Comparison of ENCODE assay signal across 9 mouse cellular contexts in the genomic region with DNA sequence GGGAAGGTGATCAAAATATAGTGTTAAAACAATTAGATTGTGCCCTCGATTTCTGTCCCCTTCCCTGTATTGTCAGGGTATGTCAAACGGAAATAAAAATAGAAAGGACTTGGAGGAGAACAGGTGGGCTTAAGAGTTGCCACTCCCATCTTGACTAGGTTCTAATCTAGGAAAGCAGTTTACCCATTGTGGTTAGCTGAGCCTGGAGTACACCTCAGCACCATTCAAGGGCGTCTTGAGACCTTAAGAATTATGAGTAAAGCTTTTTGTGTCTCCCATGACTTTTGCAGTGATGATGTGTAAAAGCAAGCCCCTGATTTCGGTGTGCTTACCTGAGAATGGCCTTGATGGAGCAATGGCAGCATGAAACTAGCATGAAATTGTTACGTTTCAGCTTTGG. TPM values are rescaled to one million over a fixed set of nuclear protein-coding genes. Genes with fewer than 3 reads are reported as not detected.
A peak's percentile ranks its signal among the peaks of the same experiment; 100 is the strongest.
DNase-seq lines count a peak whose midpoint lies in the region; ATAC-seq and TF ChIP-seq lines count a peak whose summit lies in the region.
"Had no signal": no experiment of that assay in that cellular context is flagged by ENCODE, and none has a peak within 500 bp of the region (broad histone marks: within the 10 kb centered on the region; RNA-seq: fewer than 3 reads in every experiment).

No protein-coding gene starts in this region.

- peak overlapping the region; percentile 86 for H3K9ac ChIP-seq in hindbrain, embryonic 13.5 days
- H3K9ac ChIP-seq in midbrain, embryonic 11.5 days (ENCODE audit: low read length), result peak overlapping the region; percentile 31; the same call in 1 of the 2 replicates

- no peak for ATAC-seq in hindbrain, embryonic 13.5 days (ENCODE audit: low FRiP score)
- no peak for ATAC-seq in midbrain, embryonic 11.5 days (ENCODE audit: low FRiP score)
- ATAC-seq: CD4-positive, CD25-positive, alpha-beta regulatory T cell, adult 4 months had no signal

- no peaks in the 10 kb centered on the region for H3K9me3 ChIP-seq in heart, embryonic 10.5 days
- no peaks in the 10 kb centered on the region for H3K9me3 ChIP-seq in hindbrain, embryonic 13.5 days
- no peaks in the 10 kb centered on the region for H3K9me3 ChIP-seq in midbrain, embryonic 11.5 days (ENCODE audit: control insufficient read depth, low read length)

- no peaks in the 10 kb centered on the region for H3K36me3 ChIP-seq in heart, embryonic 10.5 days
- no peaks in the 10 kb centered on the region for H3K36me3 ChIP-seq in hindbrain, embryonic 13.5 days
- no peaks in the 10 kb centered on the region for H3K36me3 ChIP-seq in midbrain, embryonic 11.5 days (ENCODE audit: control insufficient read depth, insufficient read depth, low read length)

- peak overlapping the region; percentile 82; the same call in 1 of the 2 replicates for H3K4me3 ChIP-seq in heart, embryonic 10.5 days
- peak overlapping the region; percentile 66 for H3K4me3 ChIP-seq in hindbrain, embryonic 13.5 days
- peak overlapping the region; percentile 78 for H3K4me3 ChIP-seq in midbrain, embryonic 11.5 days (ENCODE audit: low read depth, low read length)

- 73% methylated on average over 5 of the region's 5 CpGs for WGBS in heart, embryonic 10.5 days
- WGBS in hindbrain, embryonic 13.5 days, result 76% methylated on average over 5 of the region's 5 CpGs
- WGBS in midbrain, embryonic 11.5 days, result 77% methylated on average over 5 of the region's 5 CpGs

- H3K27ac ChIP-seq in heart, embryonic 10.5 days, result no peak overlapping the region
- H3K27ac ChIP-seq in hindbrain, embryonic 13.5 days, result peak overlapping the region; percentile 100; the same call in 1 of the 2 replicates
- no peak overlapping the region for H3K27ac ChIP-seq in midbrain, embryonic 11.5 days (ENCODE audit: low read depth, low read length)

- DNase-seq in heart, embryonic 10.5 days (ENCODE audit: low spot score), result no peak
- no peak for DNase-seq in heart, postnatal 10 days
- peak; percentile 11 for DNase-seq in brain, embryonic 14.5 days (ENCODE audit: low read depth)
- DNase-seq in midbrain, embryonic 11.5 days (ENCODE audit: low spot score, missing footprints), result no peak
- DNase-seq in retina, postnatal 1 day, result no peak
- DNase-seq in spleen, adult 18-20 months, result no peak
- no peak for DNase-seq in adrenal gland, adult 18-20 months (ENCODE audit: low spot score in 2 of 2)

- peaks cover 17% of the 10 kb centered on the region for H3K4me1 ChIP-seq in heart, embryonic 10.5 days
- peaks cover 26% of the 10 kb centered on the region for H3K4me1 ChIP-seq in hindbrain, embryonic 13.5 days (replicated peaks)
- peaks cover 9% of the 10 kb centered on the region for H3K4me1 ChIP-seq in midbrain, embryonic 11.5 days (ENCODE audit: control insufficient read depth, insufficient read depth, low read length)

- no peaks in the 10 kb centered on the region for H3K27me3 ChIP-seq in heart, embryonic 10.5 days (ENCODE audit: insufficient read depth, poor library complexity, severe bottlenecking)
- 0 out of 2 replicates have a peak, but pooled peaks cover 2% of the 10 kb centered on the region for H3K27me3 ChIP-seq in hindbrain, embryonic 13.5 days
- H3K27me3 ChIP-seq in midbrain, embryonic 11.5 days (ENCODE audit: control insufficient read depth, insufficient read depth, low read length), result no peaks in the 10 kb centered on the region

- no peak for TF ChIP-seq POLR2A in brain, embryonic 14.5 days (IDR thresholded peaks at IDR 0.05; ENCODE audit: borderline replicate concordance, extremely low read depth, insufficient read depth, insufficient read length, poor library complexity, severe bottlenecking)

- intact Hi-C loops in heart, postnatal 10 days (cut with DNase I), result loop anchor here (5.0 kb wide), 1 partner anchor 257 kb away; the partner anchor contains the start of gene Snx27

- no peak for TF ChIP-seq CTCF in brain, embryonic 14.5 days (IDR thresholded peaks at IDR 0.05; ENCODE audit: borderline replicate concordance, extremely low read depth, insufficient read depth, insufficient read length)

- peak overlapping the region; percentile 79 for H3K4me2 ChIP-seq in hindbrain, embryonic 13.5 days
- H3K4me2 ChIP-seq in midbrain, embryonic 11.5 days, result peak overlapping the region; percentile 70

RNA-seq across cellular contexts. Expression of gene Pogz, which starts 1.7 kb away (rescaled TPM):
- 11.8 and 13.2 TPM in 2 replicates for polyA plus RNA-seq in heart, embryonic 10.5 days (2016; fragmentation: Nextera tagmentation; extraction: Ambion mirVana)
- 10 to 100 TPM; 27.5 to 29.2 TPM for total RNA-seq in heart, postnatal 10 days (2021)
- 66.8 and 78.4 TPM in 2 replicates for polyA plus RNA-seq in brain, embryonic 14.5 days (2012; rRNA removed)
- 22.7 and 23.4 TPM in 2 replicates for polyA plus RNA-seq in hindbrain, embryonic 13.5 days (2015; fragmentation: Nextera tagmentation; extraction: Ambion mirVana)
- polyA plus RNA-seq in midbrain, embryonic 11.5 days (2014; fragmentation: Nextera tagmentation; extraction: Ambion mirVana), result 24.1 and 24.2 TPM in 2 replicates
- 10 to 100 TPM; 27.4 to 28.6 TPM for total RNA-seq in adrenal gland, adult 18-20 months (2021)

RNA-seq across cellular contexts. Expression of gene Psmb4, which starts 47.7 kb away (rescaled TPM):
- 305 and 348 TPM in 2 replicates for polyA plus RNA-seq in heart, embryonic 10.5 days (2016; fragmentation: Nextera tagmentation; extraction: Ambion mirVana)
- total RNA-seq in heart, postnatal 10 days (2021), result 100 to 1,000 TPM; 282 to 285 TPM
- 353 and 477 TPM in 2 replicates for polyA plus RNA-seq in brain, embryonic 14.5 days (2012; rRNA removed)
- polyA plus RNA-seq in hindbrain, embryonic 13.5 days (2015; fragmentation: Nextera tagmentation; extraction: Ambion mirVana), result 366 and 376 TPM in 2 replicates
- 339 and 371 TPM in 2 replicates for polyA plus RNA-seq in midbrain, embryonic 11.5 days (2014; fragmentation: Nextera tagmentation; extraction: Ambion mirVana)
- total RNA-seq in adrenal gland, adult 18-20 months (2021), result 100 to 1,000 TPM; 276 to 293 TPM

RNA-seq across cellular contexts. Expression of gene Cgn, which starts 52.8 kb away (rescaled TPM):
- 3.4 and 8.0 TPM in 2 replicates for polyA plus RNA-seq in heart, embryonic 10.5 days (2016; fragmentation: Nextera tagmentation; extraction: Ambion mirVana)
- under 1 TPM; 0.52 to 0.69 TPM for total RNA-seq in heart, postnatal 10 days (2021)
- polyA plus RNA-seq in brain, embryonic 14.5 days (2012; rRNA removed), result 4.2 and 7.0 TPM in 2 replicates
- 7.4 and 7.6 TPM in 2 replicates for polyA plus RNA-seq in hindbrain, embryonic 13.5 days (2015; fragmentation: Nextera tagmentation; extraction: Ambion mirVana)
- polyA plus RNA-seq in midbrain, embryonic 11.5 days (2014; fragmentation: Nextera tagmentation; extraction: Ambion mirVana), result 2.3 and 2.9 TPM in 2 replicates
- total RNA-seq in adrenal gland, adult 18-20 months (2021), result 1 to 10 TPM; 1.0 TPM
